Mouse (Mus musculus) thymus, adult 2 months (tissue): ENCODE results near the gene Optc. TPM values are rescaled to one million over a fixed set of nuclear protein-coding genes. Genes with fewer than 3 reads are reported as not detected.

ENCODE experiments used
- DNase-seq: peaks from one replicate; pipeline ENCODE4 v3.0.0; 2021
- H3K27ac ChIP-seq: fragments of 200-500 bp; 2 replicates; pipeline ENCODE4 v1.5.1; 2012; ENCODE audit warnings: low read length, control low read depth; ENCODE audit not compliant: control insufficient read depth, insufficient read depth
- H3K27me3 ChIP-seq: fragments of 200-500 bp; 2 replicates; pipeline ENCODE4 v1.6.1; 2012; ENCODE audit warnings: mild to moderate bottlenecking, low read length, moderate library complexity, mixed read lengths; ENCODE audit not compliant: control insufficient read depth, insufficient read depth
- H3K36me3 ChIP-seq: fragments of 200-500 bp; 2 replicates; pipeline ENCODE4 v1.6.1; 2012; ENCODE audit warnings: mild to moderate bottlenecking, low read length, moderate library complexity; ENCODE audit not compliant: control insufficient read depth, insufficient read depth
- H3K4me1 ChIP-seq: fragments of 200-500 bp; replicated peaks from 2 replicates; pipeline ENCODE4 v1.6.1; 2012; ENCODE audit warnings: low read length; ENCODE audit not compliant: control insufficient read depth, insufficient read depth
- H3K4me3 ChIP-seq: fragments of 200-500 bp; 2 replicates; pipeline ENCODE4 v1.5.1; 2012; ENCODE audit warnings: mild to moderate bottlenecking, low read length, control low read depth, moderate library complexity; ENCODE audit not compliant: control insufficient read depth, insufficient read depth
- CTCF ChIP-seq: fragments of 200-500 bp; IDR thresholded peaks from 2 replicates; pipeline ENCODE4 v1.5.1; 2012; ENCODE audit warnings: mild to moderate bottlenecking, control low read depth, low read length, moderate library complexity, borderline replicate concordance; ENCODE audit not compliant: control insufficient read depth, poor library complexity, insufficient read depth; ENCODE audit errors: extremely low read depth
- POLR2A ChIP-seq: fragments of 200-500 bp; IDR thresholded peaks from 2 replicates; pipeline ENCODE4 v1.6.1; 2012; ENCODE audit warnings: mild to moderate bottlenecking, low read length, control low read depth, moderate library complexity; ENCODE audit not compliant: control insufficient read depth, poor library complexity, insufficient read depth; ENCODE audit errors: extremely low read depth
- WGBS: fragments of 180-500 bp; shearing (Covaris S2); methylation state at CpG from one replicate; pipeline ENCODE4 v1.1.7; 2018; 5-methylcytosine and 5-hydroxymethylcytosine counted together
- polyA plus RNA-seq: library from polyadenylated mRNA; depleted of rRNA; stranded (reverse); fragments of >200 nt; gene quantifications from 2 replicates; pipeline ENCODE4 v1.2.3, GENCODE M21; 2012

Gene Optc
- polyA plus RNA-seq, 1 experiment: 1.0 TPM

DNA sequence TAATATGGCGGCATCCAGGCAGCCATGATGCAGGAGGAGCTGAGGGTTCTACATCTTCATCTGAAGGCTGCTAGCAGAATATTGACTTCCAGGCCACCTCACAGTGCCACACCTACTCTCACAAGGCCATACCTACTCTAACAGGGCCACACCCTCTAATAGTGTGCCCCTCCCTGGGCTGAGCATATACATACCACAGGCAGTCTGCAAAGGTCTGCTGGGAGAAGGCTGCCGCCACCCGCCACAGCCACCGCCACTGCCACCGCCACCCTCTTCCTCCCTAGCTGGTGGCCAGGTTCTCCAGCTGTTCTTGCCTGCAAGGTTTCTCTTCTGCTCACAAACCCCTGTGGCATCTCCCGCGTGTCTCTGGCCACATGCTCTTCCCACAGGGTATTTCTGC, 22.0 kb downstream of the Optc start:
- TF ChIP-seq CTCF: no peak
- no peak for TF ChIP-seq POLR2A

DNA sequence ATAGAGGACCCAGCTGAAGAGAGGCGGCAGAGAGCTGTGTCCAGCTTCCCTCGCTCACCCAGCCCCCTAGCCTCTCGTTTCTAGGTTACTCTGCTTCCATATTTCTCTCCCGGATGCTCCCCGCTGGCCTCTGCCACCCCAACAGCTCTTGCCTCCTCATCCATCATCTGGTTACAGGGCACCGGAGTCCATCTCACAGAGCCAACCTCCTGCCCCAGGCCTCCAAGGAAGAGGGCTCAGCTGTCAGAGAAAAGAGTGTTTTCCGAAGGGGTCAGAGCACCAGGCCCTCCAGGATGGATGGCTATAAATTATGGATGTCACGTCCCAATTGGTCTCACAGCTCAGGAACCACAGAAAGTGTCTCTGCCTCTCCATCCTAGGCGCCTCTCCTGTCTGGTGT, 23.1 kb downstream of the Optc start:
- H3K4me1 ChIP-seq: no peaks in the 10 kb centered on the region
- no peak for DNase-seq
- no peaks in the 10 kb centered on the region for H3K36me3 ChIP-seq
- 93% methylated on average over 9 of the region's 9 CpGs for WGBS
- H3K4me3 ChIP-seq: no peak overlapping the region
- TF ChIP-seq POLR2A (no peak), CTCF (no peak)
- H3K27ac ChIP-seq: no peak overlapping the region
- H3K27me3 ChIP-seq: no peaks in the 10 kb centered on the region

More for the DNA sequence above, 22.0 kb downstream of the Optc start:
- Histone ChIP-seq H3K4me3 (no peak overlapping the region), H3K27ac (no peak overlapping the region), H3K4me1 (no peaks in the 10 kb centered on the region), H3K27me3 (no peaks in the 10 kb centered on the region), H3K36me3 (no peaks in the 10 kb centered on the region)
- DNase-seq: no peak
- WGBS: 20% methylated on average over 7 of the region's 7 CpGs

DNA sequence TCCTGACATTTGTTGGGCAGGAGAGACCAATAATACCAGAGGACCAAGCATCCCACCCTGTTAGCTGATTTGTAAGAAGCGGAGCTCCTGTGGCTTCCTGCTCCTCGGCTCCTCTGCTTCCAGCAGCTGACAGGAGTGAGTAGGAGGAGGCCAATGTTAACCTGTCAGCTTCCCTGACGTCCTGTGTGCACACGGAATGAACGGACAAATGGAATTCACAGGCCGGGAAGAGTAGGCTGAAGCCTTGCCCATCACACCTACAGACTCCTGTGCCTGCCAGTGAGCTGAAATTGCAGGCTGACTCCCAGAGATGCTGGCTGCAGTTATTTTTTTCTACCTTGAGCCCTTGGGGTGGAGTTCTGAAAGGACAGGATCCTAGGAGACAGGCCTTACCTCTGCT, 23.7 kb downstream of the Optc start:
- TF ChIP-seq CTCF (no peak), POLR2A (no peak)
- H3K27ac ChIP-seq: no peak overlapping the region
- 94% methylated on average over 6 of the region's 6 CpGs for WGBS
- H3K4me3 ChIP-seq: no peak overlapping the region
- H3K4me1 ChIP-seq: no peaks in the 10 kb centered on the region
- H3K27me3 ChIP-seq: no peaks in the 10 kb centered on the region
- no peak for DNase-seq
- H3K36me3 ChIP-seq: no peaks in the 10 kb centered on the region

DNA sequence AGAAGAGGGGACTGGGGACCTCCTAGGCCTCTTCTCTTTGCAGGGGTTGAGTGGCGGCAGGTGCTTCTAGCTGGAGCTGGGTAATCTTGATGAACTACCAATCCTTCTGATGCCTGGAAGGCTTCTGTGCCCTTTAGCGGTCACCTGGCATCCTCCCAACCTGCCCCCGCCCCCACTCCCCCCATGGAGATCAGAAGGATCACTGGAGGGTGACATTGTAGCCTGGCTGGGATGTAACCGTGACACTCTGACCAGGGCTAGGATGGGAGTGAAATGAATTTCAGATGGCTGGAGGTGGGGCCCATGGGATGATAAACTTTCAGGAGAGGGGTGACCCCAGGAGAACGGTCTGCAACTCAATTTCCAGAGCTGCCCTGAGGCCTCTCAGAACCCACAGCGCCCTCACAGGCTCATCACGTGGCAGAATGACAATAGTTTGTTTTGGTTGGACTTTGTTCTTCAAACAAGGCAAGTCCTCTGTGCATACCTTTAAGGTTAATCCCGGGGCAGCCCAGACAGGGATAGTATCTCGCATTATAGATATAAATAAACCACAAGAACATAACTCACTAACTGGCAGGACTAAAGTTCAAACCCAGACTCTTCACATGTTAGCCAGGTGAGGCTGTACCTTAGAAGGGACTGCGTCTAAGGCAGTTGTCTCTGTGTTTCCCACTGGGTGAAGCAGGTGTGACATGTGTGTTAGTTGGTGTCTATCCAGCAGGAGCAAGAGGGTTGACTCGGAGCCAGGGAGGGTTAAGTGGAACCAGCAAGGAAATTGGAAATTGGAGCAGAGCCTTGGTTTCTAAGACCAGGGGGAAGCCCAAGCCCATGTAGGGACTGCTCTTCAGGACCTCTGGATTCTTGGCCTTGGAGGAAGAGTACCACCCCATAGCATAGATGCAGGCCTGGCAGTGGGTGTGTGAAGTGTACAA, 25.2 kb downstream of the Optc start:
- 88% methylated on average over 11 of the region's 11 CpGs for WGBS
- DNase-seq: no peak
- H3K27ac ChIP-seq: no peak overlapping the region

DNA sequence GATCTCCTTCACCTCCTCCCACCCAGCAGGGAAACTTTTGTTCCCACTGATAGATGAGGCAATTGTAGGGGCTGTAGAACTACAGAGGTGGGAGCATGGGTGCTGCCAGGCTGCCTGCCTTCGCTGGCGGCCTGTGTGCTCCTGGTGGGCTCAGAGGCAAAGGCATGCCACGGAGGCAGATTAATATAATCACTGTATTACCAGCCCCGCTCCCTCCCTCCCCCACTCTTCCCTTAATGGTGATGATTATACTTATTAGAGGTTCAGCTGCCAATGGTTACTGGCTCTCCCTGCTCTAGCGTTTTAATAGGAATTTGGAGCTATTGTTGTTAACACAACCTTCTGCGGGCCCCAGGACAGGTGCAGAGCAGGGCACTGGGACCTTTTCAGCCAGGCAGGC, 26.0 kb downstream of the Optc start:
- no peak for DNase-seq
- no peak for TF ChIP-seq CTCF
- no peak for TF ChIP-seq POLR2A
- 92% methylated on average over 6 of the region's 6 CpGs for WGBS
- H3K36me3 ChIP-seq: no peaks in the 10 kb centered on the region
- H3K27ac ChIP-seq: no peak overlapping the region
- H3K27me3 ChIP-seq: no peaks in the 10 kb centered on the region
- peaks cover 5% of the 10 kb centered on the region; the same call in 1 of the 2 replicates for H3K4me1 ChIP-seq
- H3K4me3 ChIP-seq: no peak overlapping the region

More for the DNA sequence above, 25.2 kb downstream of the Optc start:
- H3K27me3 ChIP-seq: no peaks in the 10 kb centered on the region
- peaks cover 5% of the 10 kb centered on the region; the same call in 1 of the 2 replicates for H3K4me1 ChIP-seq
- H3K36me3 ChIP-seq: no peaks in the 10 kb centered on the region
- no peak for TF ChIP-seq POLR2A
- TF ChIP-seq CTCF: no peak
- H3K4me3 ChIP-seq: no peak overlapping the region

DNA sequence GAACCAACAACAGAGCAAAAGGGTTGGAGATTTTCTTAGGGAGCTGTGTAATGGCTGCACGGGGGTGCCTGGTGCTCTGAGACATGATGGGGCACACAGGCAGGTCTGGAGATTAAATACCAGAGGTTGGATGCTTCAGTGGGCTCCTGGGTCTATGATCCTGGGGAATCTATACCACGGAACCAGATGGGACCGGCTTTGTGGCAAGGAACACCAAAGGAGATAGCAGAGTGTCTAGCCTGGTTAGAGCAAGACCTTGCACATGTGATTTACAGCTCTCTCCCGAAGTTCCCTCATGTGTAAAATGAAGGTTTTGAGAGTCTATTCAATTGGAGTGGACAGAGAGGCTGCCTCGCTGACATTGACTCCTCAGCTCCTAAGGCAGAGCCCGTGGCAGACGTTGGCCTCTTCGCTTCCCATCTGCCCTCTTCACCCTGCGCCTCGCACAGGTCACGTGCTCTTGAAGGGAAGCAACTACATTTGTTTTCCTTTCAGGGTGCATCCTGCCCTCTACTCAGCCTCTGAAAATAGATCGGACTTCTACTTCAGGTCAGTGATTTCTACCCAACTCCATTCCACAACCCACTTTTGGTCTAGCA, 28.9 kb downstream of the Optc start:
- H3K4me3 ChIP-seq: no peak overlapping the region
- peak; percentile 35 for DNase-seq
- H3K27ac ChIP-seq: no peak overlapping the region
- 37% methylated on average over 12 of the region's 12 CpGs for WGBS
- H3K4me1 ChIP-seq: peaks cover 5% of the 10 kb centered on the region; the same call in 1 of the 2 replicates
- H3K27me3 ChIP-seq: no peaks in the 10 kb centered on the region
- no peak for TF ChIP-seq CTCF
- H3K36me3 ChIP-seq: no peaks in the 10 kb centered on the region

DNA sequence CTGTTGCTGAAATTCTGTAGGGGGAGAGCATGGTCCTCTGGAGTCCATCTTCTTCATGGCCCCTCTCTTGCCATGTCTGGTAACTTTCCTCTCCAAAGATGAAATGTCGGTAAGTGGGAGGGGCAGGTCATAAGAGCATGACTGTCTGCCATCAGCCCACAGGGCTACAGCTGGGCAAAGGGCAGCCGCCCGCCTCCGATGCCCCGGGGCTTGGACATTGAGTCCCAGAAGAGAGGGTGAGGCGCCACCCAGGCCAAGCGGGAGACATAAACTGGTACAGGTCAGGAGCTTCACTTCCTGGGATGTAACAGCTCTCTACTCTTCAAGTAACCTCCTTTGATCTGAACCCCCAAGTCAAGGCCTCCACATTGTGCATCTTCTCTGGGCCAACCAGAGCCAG, 30.9 kb downstream of the Optc start:
- no peak for TF ChIP-seq CTCF
- no peak for TF ChIP-seq POLR2A
- no peak overlapping the region for H3K27ac ChIP-seq
- WGBS: 96% methylated on average over 7 of the region's 7 CpGs

More for the DNA sequence above, 30.9 kb downstream of the Optc start:
- Histone ChIP-seq H3K4me1 (peaks cover 5% of the 10 kb centered on the region; the same call in 1 of the 2 replicates), H3K4me3 (no peak overlapping the region), H3K27me3 (no peaks in the 10 kb centered on the region), H3K36me3 (no peaks in the 10 kb centered on the region)
- DNase-seq: no peak
